Mouse (Mus musculus) erythroblast, adult 5-6 weeks (primary cell): ENCODE results near the gene Srbd1. TPM values are rescaled to one million over a fixed set of nuclear protein-coding genes. Genes with fewer than 3 reads are reported as not detected.

ENCODE experiments used
- ATAC-seq: replicated peaks from 2 replicates; pipeline ENCODE4 v1.8.0; 2016; ENCODE audit warnings: moderate number of reproducible peaks, mild to moderate bottlenecking, moderate TSS enrichment, inconsistent platforms; ENCODE audit not compliant: poor library complexity, low FRiP score, severe bottlenecking
- total RNA-seq, 2 experiments: library from RNA; stranded (forward) in 1 of 2; stranded (reverse) in 1 of 2; fragments of 150-400 nt in 1 of 2; fragments of 200-764, 138-1000 nt in 1 of 2; gene quantifications; 2 replicates each; pipeline versions ENCODE4 v1.2.3 to v1.2.4; 2015 to 2017; ENCODE audit warnings: low replicate concordance in 2 of 2

The Srbd1 gene
- total RNA-seq, 2 experiments from 2014 or later, result 8.1 to 9.3 TPM

GRCm38 (mm10) chr17:85989058-85989769 is 155.8 kb downstream of the Srbd1 start:
- ATAC-seq, result no peak

GRCm38 (mm10) chr17:85987531-85987930 is 157.4 kb downstream of the Srbd1 start:
- ATAC-seq, result no peak

GRCm38 (mm10) chr17:85986624-85987023 is 158.4 kb downstream of the Srbd1 start:
- ATAC-seq, result no peak

- ATAC-seq, result no peak
Observed at GRCm38 (mm10) chr17:85986181-85986580, 158.8 kb downstream of the Srbd1 start.

GRCm38 (mm10) chr17:85985131-85985530 is 159.8 kb downstream of the Srbd1 start:
- no peak for ATAC-seq

GRCm38 (mm10) chr17:85982271-85982670 is 162.7 kb downstream of the Srbd1 start:
- no peak for ATAC-seq

- no peak for ATAC-seq
Observed at GRCm38 (mm10) chr17:85981869-85982268, 163.1 kb downstream of the Srbd1 start.

- no peak for ATAC-seq
Observed at GRCm38 (mm10) chr17:85978876-85979275, 166.1 kb downstream of the Srbd1 start.

- no peak for ATAC-seq
Observed at GRCm38 (mm10) chr17:85975077-85975476, 169.9 kb downstream of the Srbd1 start.

GRCm38 (mm10) chr17:85974591-85974990 is 170.4 kb downstream of the Srbd1 start:
- ATAC-seq, result no peak

- no peak for ATAC-seq
Observed at GRCm38 (mm10) chr17:85971120-85971519, 173.9 kb downstream of the Srbd1 start.

GRCm38 (mm10) chr17:85961653-85962052 is 183.3 kb downstream of the Srbd1 start:
- ATAC-seq, result no peak

GRCm38 (mm10) chr17:85951771-85952170 is 193.2 kb downstream of the Srbd1 start:
- ATAC-seq, result no peak

- ATAC-seq, result no peak
Observed at GRCm38 (mm10) chr17:85949919-85950505, 195.0 kb downstream of the Srbd1 start.

- ATAC-seq, result no peak
Observed at GRCm38 (mm10) chr17:85948911-85949909, 195.8 kb downstream of the Srbd1 start.

GRCm38 (mm10) chr17:85944726-85945125 is 200.2 kb downstream of the Srbd1 start:
- ATAC-seq, result no peak

- no peak for ATAC-seq
Observed at GRCm38 (mm10) chr17:85943994-85944640, 200.9 kb downstream of the Srbd1 start.

GRCm38 (mm10) chr17:85943551-85943981 is 201.4 kb downstream of the Srbd1 start:
- no peak for ATAC-seq

GRCm38 (mm10) chr17:85943071-85943470 is 201.9 kb downstream of the Srbd1 start:
- ATAC-seq, result no peak

GRCm38 (mm10) chr17:85942123-85942522 is 202.9 kb downstream of the Srbd1 start:
- ATAC-seq, result peak; percentile 36; the same call in 1 of the 2 replicates
